Mouse (Mus musculus) spleen, adult 2 months (tissue): ENCODE data around the gene Lpp.

Source experiments
- CTCF ChIP-seq: fragments of 200-500 bp; IDR thresholded peaks from 2 replicates; pipeline ENCODE4 v1.5.1; 2011; ENCODE audit warnings: mild to moderate bottlenecking, inconsistent platforms; ENCODE audit not compliant: insufficient read depth, insufficient read length, insufficient replicate concordance; ENCODE audit errors: extremely low read depth
- POLR2A ChIP-seq: fragments of 200-500 bp; IDR thresholded peaks from 2 replicates; pipeline ENCODE4 v1.6.1; 2011; ENCODE audit warnings: low read depth, low read length, inconsistent platforms

DNA sequence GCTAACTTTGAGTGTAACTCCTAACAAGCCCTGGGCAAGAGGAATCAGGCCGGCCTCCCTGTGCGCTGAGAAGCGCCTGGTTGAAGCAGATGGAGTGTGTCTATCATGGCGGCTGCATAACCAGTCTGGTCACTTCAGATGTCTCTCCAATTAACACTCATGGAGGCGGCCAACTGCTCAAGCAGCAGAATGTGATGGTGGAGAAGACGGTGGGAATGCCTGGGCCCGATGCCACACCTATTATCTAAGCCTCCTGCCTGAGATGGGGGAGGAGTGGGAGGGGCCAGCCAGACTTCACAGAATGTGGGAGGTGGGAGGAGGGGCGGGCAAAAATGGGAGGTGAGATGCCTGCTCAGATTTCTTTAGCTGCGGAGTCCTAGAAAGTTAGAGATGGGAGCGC, 646.6 kb downstream of the Lpp start:
- no peak for TF ChIP-seq CTCF
- no peak for TF ChIP-seq POLR2A
